Mouse (Mus musculus) hindbrain, embryonic 11.5 days (tissue): ENCODE data around the gene Cbx3. TPM values are rescaled to one million over a fixed set of nuclear protein-coding genes. Genes with fewer than 3 reads are reported as not detected.
A peak's percentile ranks its signal among the peaks of the same experiment; 100 is the strongest.

ENCODE experiments used
- ATAC-seq: fragments of 200-750 bp; cut with Nextera tagmentation; 2 replicates; pipeline ENCODE4 v1.8.0; 2017; ENCODE audit warnings: mild to moderate bottlenecking, moderate TSS enrichment, moderate library complexity; ENCODE audit not compliant: low FRiP score
- DNase-seq: peaks from one replicate; pipeline ENCODE4 v3.0.0-alpha.2; 2015; ENCODE audit warnings: low spot score
- H3K27ac ChIP-seq: fragments of 300-500 bp; sonication (generic); 2 replicates; pipeline ENCODE4 v1.5.1; 2014; ENCODE audit warnings: mild to moderate bottlenecking, low read depth, low read length
- H3K27me3 ChIP-seq: fragments of 300-500 bp; sonication (generic); 2 replicates; pipeline ENCODE4 v1.6.1; 2014; ENCODE audit warnings: mild to moderate bottlenecking, low read length, moderate library complexity, mixed read lengths; ENCODE audit not compliant: control insufficient read depth, insufficient read depth
- H3K36me3 ChIP-seq: fragments of 300-500 bp; sonication (generic); 2 replicates; pipeline ENCODE4 v1.6.1; 2014; ENCODE audit warnings: mild to moderate bottlenecking, low read length, moderate library complexity, mixed read lengths; ENCODE audit not compliant: control insufficient read depth, insufficient read depth
- H3K4me1 ChIP-seq: fragments of 300-500 bp; sonication (generic); replicated peaks from 2 replicates; pipeline ENCODE4 v1.6.1; 2014; ENCODE audit warnings: low read length, mixed read lengths; ENCODE audit not compliant: control insufficient read depth, insufficient read depth
- H3K4me2 ChIP-seq: fragments of 300-500 bp; sonication (generic); replicated peaks from 2 replicates; pipeline ENCODE4 v1.6.1; 2014; ENCODE audit warnings: mild to moderate bottlenecking, low read depth, low read length
- H3K4me3 ChIP-seq: fragments of 300-500 bp; sonication (generic); 2 replicates; pipeline ENCODE4 v1.5.1; 2014; ENCODE audit warnings: low read depth, low read length
- H3K9ac ChIP-seq: fragments of 300-500 bp; sonication (generic); 2 replicates; pipeline ENCODE4 v1.6.1; 2014; ENCODE audit warnings: low read depth, low read length
- H3K9me3 ChIP-seq: fragments of 300-500 bp; sonication (generic); 2 replicates; pipeline ENCODE4 v1.6.1; 2016; ENCODE audit warnings: low read length; ENCODE audit not compliant: control insufficient read depth
- WGBS: fragments of 180-500 bp; shearing (Covaris S2); extraction: QIAGEN DNeasy Blood & Tissue Kit; methylation state at CpG from one replicate; pipeline ENCODE4 v1.1.7; 2014; 5-methylcytosine and 5-hydroxymethylcytosine counted together
- polyA plus RNA-seq: library from polyadenylated mRNA; unstranded; fragments of >200 nt; fragmentation: Nextera tagmentation; extraction: Ambion mirVana; gene quantifications from 2 replicates; pipeline ENCODE4 v1.2.1, GENCODE M21; 2014

Cbx3 gene
- 660 and 672 TPM in 2 replicates for polyA plus RNA-seq

- H3K4me1 ChIP-seq, result peaks cover 4% of the 10 kb centered on the region
- H3K27me3 ChIP-seq, result no peaks in the 10 kb centered on the region
- H3K27ac ChIP-seq, result peak within 1 kb of the TSS; percentile 100
- peak within 1 kb of the TSS; percentile 98 for H3K4me3 ChIP-seq
- peaks cover 7% of the 10 kb centered on the region; the same call in 1 of the 2 replicates for H3K36me3 ChIP-seq
- H3K9ac ChIP-seq, result peak within 1 kb of the TSS; percentile 100
- peak within 1 kb of the TSS; percentile 48 for H3K4me2 ChIP-seq
- no peaks in the 10 kb centered on the region for H3K9me3 ChIP-seq
- DNase-seq (peak; percentile 89), ATAC-seq (peak; percentile 87)
- WGBS, result 1% methylated on average over 72 of the region's 99 CpGs
Measured at GRCm38 (mm10) chr6:51470311-51471178, at the start of gene Cbx3. Gene Cbx3, plus strand, starts transcription at chr6:51470360.

GRCm38 (mm10) chr6:51423466-51424122 is 46.6 kb upstream of the Cbx3 start:
- Histone ChIP-seq H3K27me3 (no peaks in the 10 kb centered on the region), H3K4me2 (no peak overlapping the region), H3K9me3 (no peaks in the 10 kb centered on the region), H3K9ac (no peak overlapping the region), H3K27ac (no peak overlapping the region), H3K4me3 (no peak overlapping the region), H3K4me1 (no peaks in the 10 kb centered on the region; the same call in 1 of the 2 replicates), H3K36me3 (no peaks in the 10 kb centered on the region)
- DNase-seq (no peak), ATAC-seq (no peak)
- 58% methylated on average over 11 of the region's 11 CpGs for WGBS

DNA sequence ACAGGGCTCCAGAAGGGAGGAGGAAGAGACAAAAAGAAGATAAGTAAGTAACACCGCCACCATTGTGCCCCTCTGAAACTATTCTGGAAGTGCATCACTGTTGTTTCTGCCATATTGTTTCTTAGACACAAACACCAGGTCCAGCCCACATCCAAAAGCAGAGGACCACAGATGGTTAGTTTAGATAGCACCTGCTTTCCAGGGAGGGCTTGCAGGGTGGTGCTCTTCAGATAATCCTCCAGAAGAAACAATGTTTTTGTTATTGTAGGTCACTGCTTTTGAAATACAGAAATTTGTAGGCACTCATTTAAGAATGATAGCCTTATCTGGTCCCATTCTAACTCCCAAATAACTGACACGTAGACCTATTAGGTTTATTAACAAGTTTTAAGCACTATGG is 45.6 kb upstream of the Cbx3 start:
- no peak overlapping the region for H3K4me2 ChIP-seq
- H3K27me3 ChIP-seq, result no peaks in the 10 kb centered on the region
- 86% methylated on average over 2 of the region's 2 CpGs for WGBS
- H3K4me3 ChIP-seq, result no peak overlapping the region
- no peaks in the 10 kb centered on the region for H3K9me3 ChIP-seq
- H3K9ac ChIP-seq, result no peak overlapping the region
- no peak overlapping the region for H3K27ac ChIP-seq
- DNase-seq (no peak), ATAC-seq (no peak)
- no peaks in the 10 kb centered on the region; the same call in 1 of the 2 replicates for H3K4me1 ChIP-seq
- H3K36me3 ChIP-seq, result no peaks in the 10 kb centered on the region

- Histone ChIP-seq H3K9me3 (no peaks in the 10 kb centered on the region), H3K4me3 (peak within 1 kb of the TSS; percentile 57), H3K36me3 (no peaks in the 10 kb centered on the region), H3K9ac (peak within 1 kb of the TSS; percentile 64), H3K4me2 (peak within 1 kb of the TSS; percentile 96), H3K27ac (no peak within 1 kb of the TSS), H3K27me3 (peaks cover 31% of the 10 kb centered on the region), H3K4me1 (peaks cover 3% of the 10 kb centered on the region; the same call in 1 of the 2 replicates)
- DNase-seq (peak; percentile 79), ATAC-seq (peak; percentile 79)
- 2% methylated on average over 74 of the region's 74 CpGs for WGBS
Measured at GRCm38 (mm10) chr6:51432535-51433397, 37.4 kb upstream of the Cbx3 start, which contains the start of gene Nfe2l3. Gene Nfe2l3, plus strand, starts transcription at chr6:51432670.

DNA sequence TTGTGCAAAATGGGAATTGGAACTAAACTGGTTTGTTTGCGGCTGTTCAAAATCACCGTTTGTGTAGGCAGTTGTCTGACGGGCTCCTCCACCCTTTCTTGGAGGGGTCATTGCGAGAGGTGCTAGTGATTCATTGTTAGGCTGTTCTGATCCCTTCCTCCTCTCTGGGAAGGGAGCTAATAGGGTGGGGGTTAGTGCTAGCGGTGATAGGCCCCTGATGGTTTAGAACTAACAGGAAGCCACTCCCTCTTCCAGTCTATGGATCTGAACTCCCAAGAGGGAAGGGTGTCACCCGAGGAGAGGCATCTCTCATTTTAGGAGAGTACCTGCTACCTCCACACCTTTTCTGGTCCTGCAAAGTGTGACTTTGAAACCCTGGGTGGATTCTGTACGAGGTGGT is 35.9 kb upstream of the Cbx3 start:
- H3K27me3 ChIP-seq, result peaks cover 31% of the 10 kb centered on the region
- no peak overlapping the region for H3K9ac ChIP-seq
- 43% methylated on average over 7 of the region's 7 CpGs for WGBS
- DNase-seq, result no peak
- peaks cover 3% of the 10 kb centered on the region; the same call in 1 of the 2 replicates for H3K4me1 ChIP-seq
- ATAC-seq, result no peak
- no peak overlapping the region for H3K4me2 ChIP-seq
- no peaks in the 10 kb centered on the region for H3K36me3 ChIP-seq
- no peaks in the 10 kb centered on the region for H3K9me3 ChIP-seq
- H3K27ac ChIP-seq, result no peak overlapping the region
- no peak overlapping the region for H3K4me3 ChIP-seq

- Histone ChIP-seq H3K4me1 (peaks cover 3% of the 10 kb centered on the region; the same call in 1 of the 2 replicates), H3K4me2 (no peak overlapping the region), H3K4me3 (no peak overlapping the region), H3K9ac (no peak overlapping the region), H3K36me3 (no peaks in the 10 kb centered on the region), H3K27ac (no peak overlapping the region), H3K27me3 (peaks cover 24% of the 10 kb centered on the region), H3K9me3 (no peaks in the 10 kb centered on the region)
- ATAC-seq (no peak), DNase-seq (no peak)
- WGBS, result 92% methylated on average over 4 of the region's 4 CpGs
Measured at GRCm38 (mm10) chr6:51437665-51438064, 32.5 kb upstream of the Cbx3 start.

- DNase-seq (no peak), ATAC-seq (no peak)
- 93% methylated on average over 9 of the region's 9 CpGs for WGBS
- Histone ChIP-seq H3K9ac (no peak overlapping the region), H3K36me3 (no peaks in the 10 kb centered on the region), H3K4me1 (no peaks in the 10 kb centered on the region; the same call in 1 of the 2 replicates), H3K9me3 (no peaks in the 10 kb centered on the region), H3K4me3 (no peak overlapping the region), H3K27ac (no peak overlapping the region), H3K27me3 (peaks cover 13% of the 10 kb centered on the region), H3K4me2 (no peak overlapping the region)
Measured at GRCm38 (mm10) chr6:51438826-51439330, 31.3 kb upstream of the Cbx3 start.

DNA sequence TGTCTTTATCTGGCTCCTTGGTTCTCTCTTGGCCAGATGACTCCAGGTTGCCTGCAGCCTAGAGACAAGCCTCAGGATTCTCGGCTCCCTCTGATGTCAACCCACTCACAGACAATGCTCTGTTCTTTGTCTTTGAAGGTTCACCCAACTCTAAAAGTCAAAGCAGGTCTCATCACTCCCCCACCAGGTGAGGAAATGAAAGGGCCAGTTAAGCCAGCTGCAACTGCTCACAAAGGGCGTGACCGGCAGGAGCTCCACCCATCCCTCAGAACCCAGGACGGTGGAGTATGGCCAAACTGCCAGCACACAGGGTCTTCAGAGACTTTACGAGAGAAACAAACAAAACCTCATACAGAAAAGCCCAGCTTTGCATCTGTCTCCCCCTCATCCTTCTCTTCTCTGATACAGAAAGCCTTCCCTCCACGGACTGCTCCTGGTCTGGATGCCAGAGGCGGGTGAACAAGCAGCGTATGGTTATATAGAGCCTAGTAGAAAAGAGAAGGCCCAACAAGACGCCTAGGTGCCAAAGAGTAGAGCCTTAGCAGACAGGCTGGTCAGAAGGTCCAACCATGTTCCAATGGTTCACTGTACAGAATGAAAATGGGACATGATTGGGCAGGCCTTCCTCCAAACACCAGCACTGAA is 27.8 kb upstream of the Cbx3 start:
- H3K4me3 ChIP-seq, result no peak overlapping the region
- H3K27me3 ChIP-seq, result no peaks in the 10 kb centered on the region
- no peak overlapping the region for H3K27ac ChIP-seq
- H3K36me3 ChIP-seq, result no peaks in the 10 kb centered on the region
- no peak for DNase-seq
- H3K4me1 ChIP-seq, result no peaks in the 10 kb centered on the region
- H3K9ac ChIP-seq, result no peak overlapping the region
- WGBS, result 55% methylated on average over 9 of the region's 9 CpGs
- no peaks in the 10 kb centered on the region for H3K9me3 ChIP-seq
- no peak for ATAC-seq
- no peak overlapping the region for H3K4me2 ChIP-seq
